Mouse (Mus musculus): ENCODE measurements around the gene Alad.

- TF ChIP-seq POLR2A (IDR thresholded peaks at IDR 0.05; ENCODE audit: borderline replicate concordance, low read depth, low read length): no peak
- TF ChIP-seq CTCF (IDR thresholded peaks at IDR 0.05; ENCODE audit: low read depth, low read length): no peak
Measured at GRCm38 (mm10) chr4:62477542-62478244, 42.0 kb downstream of the Alad start.

Measured in bone marrow macrophage, adult 2 months (primary cell).